Mouse (Mus musculus): ENCODE results near the gene Tmem132a.

The Tmem132a gene

DNA sequence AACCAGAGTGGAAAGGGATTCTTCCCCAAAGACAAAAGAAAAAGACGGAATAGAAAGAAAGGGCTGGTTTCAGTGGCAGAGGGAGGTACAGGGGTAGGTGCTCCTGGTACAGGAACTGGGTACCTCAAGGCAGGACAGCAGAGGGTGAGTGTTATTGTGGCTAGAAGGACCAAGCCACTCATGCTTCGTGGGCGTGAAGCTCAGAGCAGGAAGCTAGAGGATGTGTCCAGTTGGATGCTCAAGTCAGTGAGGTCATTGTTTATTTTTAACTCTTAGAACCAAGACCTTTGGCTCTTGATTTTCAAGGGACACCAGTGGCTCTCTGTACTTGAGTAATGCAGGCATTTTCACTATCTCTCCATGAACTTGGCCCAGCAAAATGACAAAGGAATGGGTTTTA is 37.7 kb downstream of the Tmem132a start:
- DNase-seq (ENCODE audit: low spot score), result no peak

DNA sequence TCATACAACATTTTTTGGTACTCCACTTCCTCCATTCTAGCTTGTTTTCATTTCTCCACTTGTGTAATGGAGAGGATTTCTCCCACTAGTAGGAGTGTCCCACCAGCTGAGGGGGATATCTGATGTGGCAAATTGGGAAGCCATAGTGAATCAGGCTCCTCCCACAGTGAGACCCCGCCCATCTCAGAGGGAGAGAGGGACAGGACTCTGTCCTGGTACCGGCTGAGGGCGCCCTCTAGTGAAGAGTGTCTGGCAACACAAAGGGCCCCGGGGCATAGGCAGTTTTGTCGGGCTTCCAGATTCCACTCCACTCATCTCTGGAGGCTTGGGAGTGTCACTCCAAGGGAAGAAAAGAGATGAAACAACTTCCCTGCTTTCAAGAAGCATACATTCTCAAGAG is 38.3 kb downstream of the Tmem132a start:
- peak; percentile 63 for DNase-seq (ENCODE audit: low spot score)

DNA sequence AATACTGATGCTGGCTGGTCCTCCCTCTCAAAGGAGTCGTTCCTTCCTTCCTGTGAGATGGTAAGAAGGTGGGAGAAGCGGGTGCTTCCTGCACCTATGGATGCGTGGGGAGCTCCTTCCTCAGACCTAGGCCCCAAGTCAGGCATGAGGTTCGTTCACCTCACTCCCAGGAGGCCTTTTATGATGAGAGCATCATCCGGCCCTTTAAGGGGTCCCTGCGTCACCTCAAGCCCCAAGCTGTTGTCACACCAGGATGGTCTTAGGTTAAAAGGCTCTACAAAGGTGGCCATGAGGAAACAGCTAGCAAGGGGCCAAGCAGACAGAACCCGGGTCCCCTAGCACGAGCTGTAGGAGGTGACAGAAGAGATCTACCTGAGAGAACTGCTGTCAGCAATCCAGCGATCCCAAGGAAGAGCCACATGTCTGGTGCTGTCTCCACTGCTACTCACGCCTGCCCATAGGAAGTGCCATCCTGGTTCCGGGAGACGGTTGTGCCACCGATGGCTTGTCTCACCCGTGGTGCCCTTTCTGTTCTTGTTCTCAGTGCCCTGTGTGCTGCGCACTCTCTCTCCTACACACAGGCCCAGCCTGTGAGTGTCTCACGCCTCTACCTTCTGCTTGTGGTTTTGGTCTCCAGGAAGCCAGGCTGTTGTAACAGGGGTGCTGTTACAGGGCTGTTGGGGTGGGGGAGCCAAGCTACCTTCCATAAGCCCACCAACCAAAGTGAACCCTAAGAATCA is 40.1 kb downstream of the Tmem132a start, which contains the start of gene Cd6:
Cd6 (minus strand) TSS at position 623 of the 740 bp plus-strand sequence.
- DNase-seq (ENCODE audit: low spot score), result no peak

DNA sequence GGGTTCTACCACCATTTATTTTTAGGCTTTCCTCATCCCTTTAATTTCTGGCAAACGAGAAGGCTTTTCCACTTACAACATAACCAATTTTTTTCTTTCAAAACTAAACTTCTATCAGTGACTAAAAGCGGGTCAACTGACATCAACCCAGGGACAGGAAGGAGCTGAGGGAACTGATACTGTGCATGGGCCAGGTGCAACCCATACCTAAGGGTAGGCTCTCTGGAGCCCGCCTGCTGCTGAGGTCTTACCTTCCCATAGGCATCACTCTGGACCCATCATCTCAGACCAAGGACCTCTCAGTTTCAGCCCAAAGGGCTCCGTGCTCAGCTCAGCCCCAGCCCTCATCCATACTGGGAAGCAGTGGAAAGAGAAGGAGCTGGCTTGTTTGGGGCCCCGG is 41.4 kb downstream of the Tmem132a start:
- DNase-seq (ENCODE audit: low spot score), result no peak

DNA sequence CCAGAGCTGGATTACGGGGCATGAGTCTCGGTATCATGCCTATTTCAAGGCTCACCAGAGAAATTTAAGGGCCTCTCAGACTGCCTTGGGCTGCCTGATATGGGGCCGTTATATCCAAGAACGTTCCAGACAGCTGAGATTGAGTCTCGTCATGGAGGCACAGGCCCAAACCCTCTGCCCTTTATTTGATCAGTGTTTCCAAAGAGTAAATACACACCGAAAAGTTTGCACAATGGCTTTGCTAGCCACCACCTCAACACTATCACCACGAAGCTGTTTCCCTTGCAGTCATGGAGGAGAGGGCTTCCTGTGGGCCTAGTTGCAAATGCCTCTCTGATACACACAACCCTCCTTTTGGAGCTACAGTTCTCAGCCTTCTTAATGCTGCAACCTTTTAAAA is 45.7 kb downstream of the Tmem132a start:
- no peak for DNase-seq (ENCODE audit: low spot score)

DNA sequence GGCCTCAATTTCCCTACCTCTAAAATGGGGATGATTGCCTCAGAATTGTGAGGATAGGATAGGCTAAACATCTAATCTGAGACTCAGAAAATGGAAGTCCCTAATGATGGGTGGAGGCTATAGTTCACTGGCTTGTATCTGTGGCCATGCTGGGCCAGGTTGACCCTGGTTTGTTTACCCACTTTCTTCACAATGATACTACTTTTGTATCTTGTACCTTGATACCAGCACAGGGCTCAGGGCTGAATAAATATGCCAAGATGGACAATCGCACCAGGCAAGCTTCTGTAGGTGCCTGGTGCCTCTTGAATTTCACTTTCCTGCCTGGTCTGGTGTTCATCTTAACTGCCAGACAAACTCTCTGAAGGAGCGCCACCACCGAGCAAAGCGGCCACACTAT is 47.2 kb downstream of the Tmem132a start:
- no peak for DNase-seq (ENCODE audit: low spot score)

DNA sequence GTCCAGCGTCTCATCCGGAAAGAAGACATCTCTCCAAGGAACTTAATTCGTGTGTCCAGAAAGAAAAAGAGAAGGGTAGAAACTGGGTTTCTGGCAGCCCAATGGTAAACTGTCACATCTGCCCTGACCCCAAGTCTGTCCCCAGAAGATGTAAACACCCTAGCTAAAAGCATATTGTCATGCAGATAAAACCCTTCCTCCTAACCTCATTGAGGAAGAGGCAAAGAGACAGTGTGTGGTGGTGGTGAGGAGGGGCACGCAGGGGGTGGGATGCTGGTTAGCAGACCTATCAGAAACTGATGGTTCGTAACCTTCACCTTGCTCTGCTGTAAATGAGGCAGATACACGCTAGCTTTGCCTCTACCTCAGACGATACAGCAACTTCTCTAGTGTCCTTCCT is 48.4 kb downstream of the Tmem132a start:
- DNase-seq (ENCODE audit: low spot score), result no peak

DNA sequence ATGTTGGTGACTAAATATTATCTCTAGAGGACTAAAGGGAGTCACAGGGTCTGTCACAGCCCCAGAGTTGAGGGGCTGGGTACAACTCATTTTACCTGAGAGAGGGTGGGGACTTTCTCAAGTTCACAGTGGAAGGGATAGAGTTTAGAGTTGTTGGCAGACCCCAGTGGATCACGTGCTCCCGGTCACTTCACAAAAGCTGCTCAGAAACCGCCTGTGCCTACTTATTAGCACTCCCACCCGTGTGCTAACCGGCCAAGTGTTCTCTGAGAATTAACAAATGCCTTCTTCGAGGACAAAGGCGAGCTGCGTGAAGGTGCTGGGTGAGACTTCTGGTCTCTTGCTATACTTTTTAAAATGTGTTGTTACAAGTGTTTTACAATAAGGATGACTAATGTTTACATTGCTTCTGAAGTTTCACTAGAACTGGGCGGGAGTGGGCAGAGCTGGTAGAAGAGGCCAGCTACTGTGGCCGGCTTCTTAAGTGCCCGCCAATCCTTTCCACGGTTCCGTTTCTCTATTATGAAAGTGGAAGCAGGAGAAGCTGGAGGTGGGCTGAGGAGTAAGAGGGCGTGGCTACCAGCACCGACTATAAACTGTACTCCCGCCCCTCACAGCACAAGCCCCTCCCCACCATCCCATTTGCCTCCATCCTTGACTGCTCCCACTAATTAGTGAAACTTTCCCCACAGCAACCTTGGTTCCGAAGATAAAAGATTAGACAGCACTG is 51.4 kb downstream of the Tmem132a start:
- DNase-seq (ENCODE audit: low spot score), result peak; percentile 28

DNA sequence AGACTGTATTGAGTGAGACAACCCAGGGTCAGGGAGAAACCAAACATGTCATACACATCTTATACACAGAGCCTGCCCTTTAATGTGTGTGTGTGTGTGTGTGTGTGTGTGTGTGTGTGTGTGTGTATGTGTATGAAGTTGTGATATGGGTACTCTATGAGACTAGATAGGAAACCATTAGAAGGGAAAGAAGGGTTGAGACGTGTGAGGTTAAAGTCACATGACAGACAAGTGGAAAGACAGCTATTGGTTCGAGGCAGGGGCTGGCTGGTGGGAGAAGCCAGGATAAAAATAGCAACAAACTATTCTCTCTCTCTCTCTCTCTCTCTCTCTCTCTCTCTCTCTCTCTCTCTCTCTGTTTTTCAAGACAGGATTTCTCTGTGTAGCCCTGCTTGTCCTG is 53.3 kb downstream of the Tmem132a start:
- no peak for DNase-seq (ENCODE audit: low spot score)

DNA sequence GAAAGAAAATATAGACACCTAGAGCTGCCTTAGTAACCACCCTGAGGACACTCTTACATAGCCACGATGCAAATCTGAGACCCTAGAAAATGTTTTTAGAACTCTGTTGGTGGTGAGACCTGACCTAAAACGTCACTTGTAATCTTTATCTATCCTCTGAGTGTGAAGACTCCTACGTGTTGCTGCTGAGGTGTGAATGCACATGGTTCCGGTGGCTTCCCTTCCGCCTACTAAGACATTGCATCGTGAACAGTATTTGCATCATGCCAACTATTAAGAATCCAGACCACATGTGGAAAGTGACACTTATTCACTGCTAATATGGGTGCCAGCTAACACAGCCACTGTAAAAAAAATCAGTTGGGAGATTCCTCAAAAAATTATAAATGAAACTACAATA is 53.9 kb downstream of the Tmem132a start:
- DNase-seq (ENCODE audit: low spot score), result no peak

DNA sequence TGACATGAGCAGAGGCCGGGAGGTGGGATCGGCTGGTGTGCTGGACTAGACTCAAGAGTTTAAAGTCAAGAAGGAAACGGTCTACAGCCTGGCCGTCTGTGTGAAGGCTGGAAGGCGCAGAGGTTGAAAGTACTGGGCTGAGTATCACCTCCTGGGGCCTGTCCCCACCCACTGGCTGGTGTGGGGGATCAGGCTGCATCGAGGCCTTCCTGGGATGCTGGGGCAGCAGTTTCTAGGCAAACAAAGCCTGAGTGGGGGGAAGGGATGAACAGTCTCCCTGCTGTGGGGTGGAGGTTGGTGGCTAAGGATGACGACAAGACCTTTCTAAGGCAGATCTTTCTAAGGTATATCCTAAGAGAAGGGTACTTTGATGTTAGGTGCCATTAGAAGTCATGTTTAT is 55.8 kb downstream of the Tmem132a start:
- no peak for DNase-seq (ENCODE audit: low spot score)

DNA sequence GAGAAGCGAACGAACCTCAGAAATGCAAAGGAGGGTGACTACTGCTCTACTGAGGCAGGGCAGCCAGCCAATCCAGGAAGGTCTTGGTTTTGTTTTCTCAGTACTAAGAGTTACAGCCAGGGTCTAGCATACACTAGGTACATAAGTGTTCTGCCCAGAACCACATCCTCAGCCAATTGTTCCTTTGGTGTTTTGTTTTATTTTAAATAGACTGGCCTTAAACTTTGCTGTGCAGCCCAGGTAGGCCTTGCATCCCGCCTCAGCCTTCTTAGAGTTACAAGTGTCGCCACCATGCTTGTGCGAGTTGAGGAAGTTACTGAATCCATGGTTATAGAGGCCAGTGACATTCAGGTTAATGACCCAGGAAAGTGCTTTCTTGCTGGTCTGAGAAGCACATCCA is 56.7 kb downstream of the Tmem132a start:
- no peak for DNase-seq (ENCODE audit: low spot score)

DNA sequence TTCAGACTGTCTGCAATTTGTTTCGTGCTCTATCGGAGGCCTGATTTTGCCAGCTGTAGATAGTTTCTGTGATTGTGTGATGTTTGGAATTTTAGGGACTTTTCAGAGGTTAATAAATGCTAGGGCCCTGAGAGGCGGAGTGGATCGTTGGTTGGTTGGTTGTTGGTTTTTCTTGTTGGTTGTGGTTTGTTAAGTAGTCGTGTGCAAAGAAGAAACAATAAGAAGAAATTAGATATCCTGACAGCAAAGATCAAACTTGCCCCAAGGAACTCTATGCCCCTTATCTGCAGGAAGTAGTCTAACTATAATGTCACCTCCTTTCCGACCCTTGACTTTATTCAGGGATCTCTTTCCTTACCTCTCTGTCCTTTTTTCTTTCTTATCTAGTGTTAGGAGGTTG is 58.3 kb downstream of the Tmem132a start:
- no peak for DNase-seq (ENCODE audit: low spot score)

DNA sequence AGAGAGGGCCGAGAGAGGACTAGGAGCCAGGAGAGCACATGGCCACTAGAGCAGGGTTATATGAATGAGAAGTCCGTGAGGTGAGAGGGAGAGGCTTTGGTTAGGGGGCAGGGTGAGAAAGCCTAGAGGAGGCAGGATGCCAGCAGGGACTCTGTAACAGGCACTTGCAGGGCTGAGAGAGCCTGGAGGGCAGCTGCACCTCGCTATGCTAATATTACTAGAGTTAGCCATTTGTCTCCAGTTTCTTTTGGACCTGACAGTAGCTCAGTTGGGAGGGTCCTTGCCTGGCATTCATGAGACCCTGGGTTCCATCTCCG is 59.6 kb downstream of the Tmem132a start:
- DNase-seq (ENCODE audit: low spot score), result no peak

DNA sequence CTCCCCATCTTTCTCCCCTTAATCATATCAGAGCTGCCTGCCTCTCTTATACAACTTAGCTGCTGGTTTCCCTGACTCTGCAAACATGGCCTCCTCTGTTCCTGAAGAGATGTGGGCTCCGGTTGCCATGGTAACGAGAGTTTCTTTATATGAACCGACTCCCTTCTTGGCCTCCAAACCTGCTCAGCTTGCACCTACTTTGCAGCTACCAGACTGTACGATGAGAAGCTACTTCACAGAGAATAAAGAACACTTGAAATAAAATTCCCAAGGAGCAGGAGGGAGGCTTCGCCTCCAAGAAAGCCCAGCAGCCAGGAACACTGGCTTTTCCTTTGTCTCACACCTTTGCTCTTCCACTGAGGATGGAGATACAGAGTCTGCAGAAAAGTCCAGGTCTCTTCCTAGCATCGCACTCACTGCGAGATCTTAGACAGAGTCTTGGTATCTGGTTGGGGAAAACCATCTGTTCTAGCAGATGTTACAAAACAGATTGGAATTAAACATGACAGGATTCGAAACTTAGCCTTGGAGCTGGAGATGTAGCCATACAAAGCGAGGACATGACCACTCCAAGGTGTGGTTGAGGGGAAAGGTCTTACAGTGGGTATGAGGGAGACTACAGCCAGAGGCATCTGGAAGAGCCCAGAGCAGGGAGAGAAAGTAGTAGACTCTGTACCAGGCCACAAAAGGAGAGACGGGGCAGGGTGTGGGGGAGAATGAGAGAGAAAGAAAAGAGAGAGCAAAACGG is 60.1 kb downstream of the Tmem132a start:
- DNase-seq (ENCODE audit: low spot score), result no peak

DNA sequence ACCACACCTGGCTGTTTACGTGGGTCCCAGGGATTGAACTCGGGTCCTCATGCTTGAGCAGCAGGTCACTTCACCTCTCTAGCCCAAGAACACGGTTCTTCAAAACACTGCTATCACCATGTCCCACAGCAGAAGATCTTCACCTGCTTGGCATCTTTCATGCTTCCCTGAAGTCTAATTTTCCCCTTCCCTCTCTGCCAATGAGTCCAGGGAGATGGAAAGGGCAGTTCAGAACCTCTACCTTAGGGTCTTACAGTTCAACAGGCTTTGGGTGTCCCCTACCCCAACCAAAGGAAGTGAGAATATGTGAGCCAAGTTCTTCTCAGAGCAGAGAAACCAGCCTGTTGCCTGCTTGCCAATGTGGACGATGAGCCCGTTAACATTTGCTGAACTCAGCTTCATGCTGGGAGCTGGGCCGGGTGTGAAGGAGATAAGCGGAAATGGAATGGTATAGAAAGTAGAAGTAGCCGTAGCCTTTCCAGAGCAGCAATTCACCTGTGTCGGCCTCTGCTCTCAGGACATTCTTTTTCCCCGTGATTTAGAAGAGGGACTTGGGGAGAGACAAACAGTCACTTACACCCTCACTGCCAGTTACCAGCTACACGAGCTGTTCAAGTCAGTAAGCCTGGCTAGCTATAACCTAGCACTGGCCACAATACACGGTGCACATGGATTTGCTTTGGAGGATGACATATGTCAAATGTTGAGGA is 61.1 kb downstream of the Tmem132a start:
- DNase-seq (ENCODE audit: low spot score), result no peak

Data from ovary, postnatal 36 days (tissue).